Mouse (Mus musculus): Measurements from ENCODE around the gene Map3k20.

Map3k20 gene

GRCm38 (mm10) chr2:72281971-72282370 lies 3.5 kb upstream of the Map3k20 start:
- no peak for DNase-seq

DNA sequence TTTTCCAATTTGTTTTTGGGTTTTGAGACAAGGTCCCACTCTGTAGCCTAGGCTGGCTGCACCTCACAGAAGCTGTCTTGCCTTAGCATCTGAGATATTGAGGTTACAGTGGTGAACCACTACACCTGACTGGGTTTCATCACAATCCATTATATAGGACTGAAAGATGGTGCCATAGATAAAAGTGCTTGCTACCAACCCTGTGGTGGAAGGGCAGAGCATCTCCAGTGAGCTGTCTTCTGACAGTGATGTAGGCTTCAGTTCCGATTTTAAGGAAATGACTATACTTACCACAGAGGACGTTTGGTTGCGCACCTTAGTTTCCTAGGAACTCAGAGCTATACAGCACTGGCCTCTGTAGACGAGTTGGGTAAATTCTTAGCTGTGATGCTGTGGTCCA lies 2.7 kb upstream of the Map3k20 start:
- no peak for DNase-seq

GRCm38 (mm10) chr2:72284689-72285088 lies 748 bp upstream of the Map3k20 start:
- DNase-seq = no peak

- peak; percentile 26 to 52 for DNase-seq
These were observed 638 bp downstream of the Map3k20 start for GRCm38 (mm10) chr2:72285888-72286661.

DNA sequence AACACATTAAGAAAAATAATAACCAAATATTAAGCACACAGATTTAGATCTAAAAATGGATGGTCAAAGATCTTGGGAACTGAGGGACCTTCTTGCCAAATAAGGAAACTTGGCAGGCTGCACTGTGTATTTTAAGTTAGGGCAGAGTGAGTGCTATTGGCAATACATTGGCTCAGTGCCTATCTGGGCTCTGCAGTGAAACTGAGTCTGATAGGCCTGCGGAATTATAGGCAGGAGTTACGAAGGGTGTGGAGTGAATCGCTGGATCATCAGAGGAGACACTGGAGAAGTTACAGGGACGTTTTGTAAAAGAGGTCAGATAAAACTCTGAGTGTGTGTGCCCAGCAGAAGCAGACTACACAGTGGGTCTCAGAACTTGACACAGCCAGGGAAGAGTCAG lies 1.7 kb downstream of the Map3k20 start:
- DNase-seq = no peak

DNA sequence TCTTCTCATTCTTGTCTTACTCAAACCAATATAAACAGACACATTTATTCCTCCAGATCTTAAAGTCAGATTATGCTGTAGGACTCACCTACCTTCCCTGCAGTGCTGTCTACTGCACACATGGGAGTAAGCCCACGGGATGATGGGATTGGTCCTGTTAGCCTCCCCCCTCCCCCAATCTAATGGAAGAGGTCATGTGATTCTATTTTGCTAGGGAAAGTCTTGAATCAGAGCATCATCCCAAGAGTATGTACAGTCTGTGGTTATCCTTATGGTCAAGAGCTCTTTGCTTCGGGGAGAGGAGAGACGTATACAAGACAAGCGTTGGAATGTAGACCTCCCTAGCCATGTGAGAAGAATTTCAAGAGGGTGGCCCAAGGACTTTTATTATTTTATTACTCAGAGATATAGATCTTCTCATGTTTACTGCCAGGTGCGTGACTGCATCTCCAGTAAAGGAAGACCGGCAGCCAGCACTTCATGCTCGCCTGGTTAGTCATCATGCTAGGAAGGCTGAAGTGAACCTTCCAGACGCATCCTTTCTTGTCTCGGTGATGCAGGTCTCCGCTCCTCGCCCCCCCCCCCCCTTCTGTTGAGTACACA lies 3.6 kb downstream of the Map3k20 start:
- no peak for DNase-seq

- no peak for DNase-seq
These were observed 5.7 kb downstream of the Map3k20 start for GRCm38 (mm10) chr2:72291103-72291502.

- no peak for DNase-seq
These were observed 7.1 kb downstream of the Map3k20 start for GRCm38 (mm10) chr2:72292573-72292972.

DNA sequence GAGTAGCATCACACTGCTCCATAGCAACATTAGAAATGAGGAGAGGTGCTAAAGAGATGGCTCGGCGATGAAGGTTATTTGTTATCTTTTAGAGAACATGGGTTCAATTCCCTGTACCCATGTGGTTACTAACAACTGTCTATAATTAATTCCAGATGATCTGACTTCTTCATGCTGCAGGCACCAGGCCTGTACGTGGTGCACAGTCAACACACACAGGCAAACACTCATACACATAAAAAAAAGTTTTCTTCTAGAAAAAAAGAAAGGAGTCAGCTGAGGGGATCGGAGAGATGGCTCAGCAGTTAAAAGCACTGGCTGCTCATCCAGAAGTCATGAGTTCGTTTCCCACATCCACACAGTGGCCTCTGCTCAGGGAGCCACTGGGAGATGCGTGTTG lies 9.6 kb downstream of the Map3k20 start:
- no peak for DNase-seq

DNA sequence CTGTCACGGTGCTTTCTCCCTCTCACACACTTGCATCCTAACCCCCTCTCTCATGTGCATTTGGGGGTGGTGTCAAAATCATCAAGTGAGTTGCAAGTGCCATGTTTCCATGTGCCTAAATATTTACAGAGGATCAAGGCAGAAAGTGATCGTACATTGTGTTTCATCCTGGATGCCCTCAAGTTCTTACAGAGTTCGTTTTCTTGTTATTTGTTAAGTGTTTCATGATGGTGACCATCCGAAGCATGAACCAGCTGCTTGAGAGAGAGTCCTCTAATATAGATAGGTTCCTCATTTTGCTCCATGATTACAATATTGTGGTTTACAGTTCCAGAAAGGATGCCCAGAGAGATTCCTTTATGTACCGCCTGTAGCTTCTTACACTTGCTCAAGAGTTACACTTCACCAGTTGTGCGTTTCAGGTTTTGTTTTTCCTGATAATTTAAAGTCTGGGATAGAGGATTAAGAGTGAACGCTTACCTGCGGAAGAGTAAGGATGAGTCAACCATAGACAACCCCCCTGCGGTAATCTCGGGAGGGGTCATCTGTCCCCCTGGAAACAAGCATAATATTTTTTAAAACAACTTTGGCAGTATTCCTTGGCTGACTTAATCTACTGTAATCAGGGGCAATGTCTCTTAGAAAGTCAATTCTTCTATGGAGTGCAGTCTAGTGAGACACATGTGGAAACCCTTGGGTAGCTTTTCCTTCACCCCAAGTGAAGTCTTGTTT lies 11.7 kb downstream of the Map3k20 start:
- DNase-seq = no peak

DNA sequence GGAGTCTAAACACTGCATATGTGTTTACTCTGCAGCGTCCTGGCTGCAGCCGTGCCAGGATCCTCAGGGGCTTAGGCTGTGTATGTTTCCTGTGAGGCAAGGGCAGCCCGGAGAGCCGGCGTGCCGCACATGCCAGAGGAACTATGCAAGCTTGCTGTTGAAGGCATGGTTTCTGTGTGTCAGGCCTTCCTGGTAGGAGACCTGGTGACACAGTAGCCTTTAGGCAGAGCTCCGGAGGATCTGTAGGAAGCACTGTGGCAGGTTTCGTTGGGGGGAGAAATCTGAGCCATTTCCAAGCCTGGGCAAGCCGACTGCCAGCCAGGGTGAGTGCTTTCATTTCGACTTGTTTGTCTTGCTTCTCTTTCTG lies 12.3 kb downstream of the Map3k20 start:
- DNase-seq = no peak

- DNase-seq = no peak
These were observed 13.0 kb downstream of the Map3k20 start for GRCm38 (mm10) chr2:72298406-72298805.

- no peak for DNase-seq
These were observed 15.9 kb downstream of the Map3k20 start for GRCm38 (mm10) chr2:72301194-72301916.

DNA sequence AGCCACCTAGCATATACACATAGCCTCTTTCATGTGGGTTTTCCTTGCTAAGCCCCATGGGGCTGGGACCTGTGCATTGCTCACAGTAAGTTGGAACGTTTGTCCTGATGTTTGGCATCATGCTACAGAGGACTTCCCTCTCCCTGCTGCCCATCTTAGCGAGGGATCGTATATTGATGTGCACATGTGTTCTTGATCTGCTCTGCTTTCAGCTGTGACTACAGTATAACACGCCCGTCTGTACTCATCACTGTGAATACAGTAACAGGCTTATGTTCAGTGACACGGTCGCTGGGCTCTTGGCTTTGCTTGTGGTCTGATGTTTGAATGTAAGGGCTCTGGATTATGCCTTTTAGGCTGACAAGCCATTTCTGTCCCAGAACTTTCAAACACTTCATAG lies 20.3 kb downstream of the Map3k20 start:
- DNase-seq = no peak

GRCm38 (mm10) chr2:72308351-72308750 lies 22.9 kb downstream of the Map3k20 start:
- DNase-seq = no peak

DNA sequence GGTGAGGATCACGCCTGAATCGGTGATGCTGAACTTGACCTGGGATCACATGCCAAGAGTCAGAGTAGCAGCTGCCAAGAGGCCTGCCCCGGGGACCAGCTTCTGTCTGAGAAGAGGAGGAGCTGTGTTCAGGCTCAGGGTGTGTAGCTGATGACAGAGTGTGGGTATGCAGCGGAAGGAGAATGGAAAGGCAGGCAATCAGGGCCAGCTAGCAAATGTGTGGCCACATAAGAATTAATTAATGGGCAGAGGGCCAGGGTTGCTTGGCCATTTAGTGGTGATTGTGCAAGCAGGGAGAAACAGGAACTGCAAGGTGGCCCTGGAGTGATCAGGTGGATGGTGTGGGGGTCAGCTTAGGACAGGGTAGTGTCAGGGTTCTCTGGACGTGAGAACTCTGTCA lies 23.5 kb downstream of the Map3k20 start:
- DNase-seq = no peak

DNA sequence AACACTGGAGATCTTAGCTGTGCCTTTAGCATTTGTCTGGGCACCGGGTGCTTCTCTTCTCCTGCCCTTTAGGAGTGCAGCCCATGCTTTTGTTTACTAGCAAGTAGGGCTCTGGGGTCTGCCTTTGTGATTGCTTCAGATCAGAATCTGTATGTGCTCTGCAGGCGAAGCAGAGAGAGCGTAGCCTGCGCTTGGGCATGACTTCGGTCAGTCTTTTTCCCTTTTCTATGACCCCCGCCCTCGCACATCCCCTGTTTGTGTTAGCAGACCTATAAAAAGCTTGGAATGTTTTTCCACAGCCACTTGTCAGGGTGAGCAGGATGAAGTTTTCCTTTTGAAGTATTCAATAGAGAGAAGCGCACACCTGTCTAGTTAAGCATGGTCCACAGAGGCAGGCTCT lies 26.0 kb downstream of the Map3k20 start:
- DNase-seq = no peak

- no peak for DNase-seq
These were observed 27.9 kb downstream of the Map3k20 start for GRCm38 (mm10) chr2:72313312-72313711.

DNA sequence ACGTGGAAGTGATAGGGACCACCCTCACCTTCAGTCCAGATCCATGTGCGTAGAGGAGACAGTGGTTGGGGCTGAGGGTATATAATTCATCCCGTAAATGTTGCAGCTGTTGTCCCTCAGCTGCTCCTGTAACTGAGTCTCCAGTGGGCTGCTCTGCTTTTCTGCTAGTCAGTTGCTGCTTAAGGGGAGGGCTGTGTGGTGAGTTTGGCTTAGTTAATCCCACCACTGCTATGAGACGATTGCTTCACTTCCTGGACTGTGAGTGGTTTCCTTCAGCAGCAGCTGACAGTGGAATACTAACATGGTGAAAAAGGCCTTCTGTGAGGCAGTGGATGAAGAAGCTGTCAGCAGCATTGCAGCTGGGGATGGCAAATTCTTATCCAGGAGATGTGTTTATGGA lies 33.0 kb downstream of the Map3k20 start:
- DNase-seq = no peak

GRCm38 (mm10) chr2:72319028-72319798 lies 33.8 kb downstream of the Map3k20 start:
- DNase-seq = no peak

DNA sequence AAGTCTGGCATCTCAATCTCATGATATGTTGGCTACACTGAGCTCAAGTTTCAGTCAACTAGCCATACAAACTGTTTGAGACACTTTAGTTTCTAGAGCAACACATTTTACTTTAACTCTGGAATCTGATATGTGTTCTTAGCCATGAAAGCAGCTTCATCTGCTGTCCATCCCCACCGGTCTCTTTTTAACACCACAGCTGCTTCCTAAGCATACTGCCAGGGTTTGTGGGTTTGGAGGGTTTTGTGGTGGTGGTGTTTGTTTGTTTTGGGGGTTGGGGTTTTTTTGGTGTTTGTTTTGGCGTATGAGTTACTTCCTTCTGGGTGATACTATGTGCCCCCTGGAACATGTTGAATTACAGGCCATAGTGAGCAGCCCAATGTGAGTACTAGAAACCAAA lies 35.2 kb downstream of the Map3k20 start:
- DNase-seq = no peak

GRCm38 (mm10) chr2:72321591-72321990 lies 36.2 kb downstream of the Map3k20 start:
- DNase-seq = no peak
